Mouse (Mus musculus): ENCODE measurements around the gene Prss56.

The Prss56 gene

DNA sequence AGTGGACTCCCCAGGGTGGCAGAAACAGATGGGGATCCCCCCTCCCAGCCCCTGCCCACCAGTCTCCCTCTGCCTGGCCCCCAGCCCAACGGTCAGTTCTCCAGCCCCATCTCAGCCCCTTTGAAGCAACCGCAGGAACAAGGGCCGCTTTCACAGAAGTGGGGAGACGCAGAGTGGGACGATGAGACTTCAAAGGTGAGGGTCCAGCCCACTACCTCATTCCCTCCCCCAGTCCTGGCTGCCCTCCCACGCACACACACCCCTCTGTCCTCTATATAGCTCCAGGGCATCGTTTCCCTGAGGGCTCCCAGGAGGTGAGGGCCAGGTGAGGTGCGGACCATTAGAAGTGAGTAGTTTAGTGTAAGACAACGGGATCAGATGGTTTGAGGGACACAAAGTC, at the start of gene Prss56:
Gene Prss56, plus strand, starts transcription at position 301 of the 400 bp plus-strand sequence.
- DNase-seq, result no peak

DNA sequence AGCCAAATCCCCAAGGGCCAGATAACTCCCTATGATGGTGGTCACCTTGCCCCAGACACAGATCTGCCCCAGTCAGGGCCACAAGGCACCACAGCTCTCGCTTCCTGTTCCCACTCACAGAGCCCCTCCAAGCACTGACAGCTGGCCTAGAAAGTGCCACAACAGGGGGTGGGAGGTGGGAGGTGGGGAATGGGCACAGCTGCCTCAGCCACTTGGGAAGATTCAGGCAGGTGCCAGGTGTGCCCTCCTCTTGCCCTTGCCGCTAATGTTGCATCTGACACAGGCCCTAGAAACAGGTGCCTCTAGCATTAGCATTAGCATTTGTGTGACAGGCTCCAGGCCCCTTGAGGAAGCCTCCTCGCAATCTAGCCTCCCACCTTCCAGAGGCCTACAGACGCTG, 41.6 kb upstream of the Prss56 start:
- no peak for DNase-seq

DNA sequence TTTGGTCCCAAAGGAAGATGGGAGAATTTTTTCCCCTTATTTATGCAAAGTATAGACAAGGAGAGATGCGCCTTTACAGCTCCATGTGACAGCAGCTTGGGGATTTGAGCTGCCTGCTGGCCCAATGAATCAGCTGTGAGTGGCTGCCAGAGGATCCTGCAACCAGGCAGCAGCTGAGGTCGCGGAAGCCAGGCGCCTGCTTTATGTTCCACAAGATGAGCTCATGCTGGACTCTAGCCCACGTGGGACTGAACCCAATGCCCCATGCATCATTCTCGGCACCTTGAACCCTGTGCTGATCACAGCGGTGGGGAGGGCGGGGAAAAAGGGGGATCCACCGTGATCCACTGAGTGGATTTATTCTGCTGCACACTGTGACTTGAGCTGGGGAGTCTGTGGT, 40.7 kb upstream of the Prss56 start:
- no peak for DNase-seq

DNA sequence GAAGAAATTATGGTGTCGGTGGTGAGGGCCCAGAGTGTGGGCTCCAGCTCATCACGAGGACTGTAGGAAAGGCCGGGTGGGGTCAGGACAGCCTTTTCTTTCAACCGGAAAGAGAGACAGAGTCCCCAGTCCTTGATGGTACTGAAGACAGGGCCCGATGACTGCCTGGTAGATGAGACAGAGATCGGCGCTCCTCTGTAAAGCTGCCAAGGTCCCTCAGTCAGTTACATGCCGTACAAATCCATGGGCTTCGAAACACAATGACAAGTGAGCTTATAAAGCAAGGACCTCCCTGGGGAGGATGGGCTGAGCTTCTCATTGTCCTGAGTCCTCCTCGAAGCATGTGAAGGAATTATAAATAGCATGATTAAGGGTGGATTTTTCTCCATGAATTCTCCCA, 40.0 kb upstream of the Prss56 start:
- DNase-seq, result no peak

DNA sequence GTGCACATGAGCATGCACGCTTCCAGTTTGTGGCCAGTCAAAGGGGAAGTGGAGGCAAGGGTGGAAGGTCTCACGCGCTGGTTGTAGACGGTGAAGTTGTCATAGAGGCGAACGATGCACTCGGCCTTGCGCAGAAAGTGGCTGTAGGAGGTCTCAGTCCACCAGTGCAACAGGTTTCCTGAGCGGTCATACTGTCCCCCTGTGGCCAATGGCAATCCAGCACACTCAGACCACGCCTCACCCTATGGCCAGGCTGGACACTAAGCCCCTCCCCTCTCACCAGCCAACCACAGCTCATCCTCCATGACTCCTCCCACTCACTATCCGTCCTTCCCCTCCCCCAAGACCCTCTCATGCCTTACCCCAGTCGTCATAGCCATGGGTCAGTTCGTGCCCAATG, 33.7 kb upstream of the Prss56 start:
- no peak for DNase-seq

DNA sequence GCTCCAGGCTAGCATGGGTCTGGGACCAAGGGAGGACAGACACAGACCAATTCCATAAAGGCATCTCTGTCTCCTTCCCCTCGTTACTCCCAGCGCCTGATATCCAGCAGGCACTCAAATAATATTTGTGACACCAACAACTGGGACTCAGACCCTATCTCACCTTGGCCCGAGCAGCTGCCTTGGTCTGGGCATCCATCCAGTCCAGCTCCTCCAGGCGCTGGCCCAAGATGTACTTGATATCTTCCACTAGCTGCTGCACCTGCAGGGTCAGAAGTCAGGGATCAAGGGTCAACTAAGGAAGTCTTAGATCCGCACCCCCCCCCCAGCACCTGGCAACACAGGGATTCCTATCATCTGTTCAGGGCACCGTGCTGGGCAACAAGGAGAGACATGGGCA, 31.8 kb upstream of the Prss56 start:
- no peak for DNase-seq

DNA sequence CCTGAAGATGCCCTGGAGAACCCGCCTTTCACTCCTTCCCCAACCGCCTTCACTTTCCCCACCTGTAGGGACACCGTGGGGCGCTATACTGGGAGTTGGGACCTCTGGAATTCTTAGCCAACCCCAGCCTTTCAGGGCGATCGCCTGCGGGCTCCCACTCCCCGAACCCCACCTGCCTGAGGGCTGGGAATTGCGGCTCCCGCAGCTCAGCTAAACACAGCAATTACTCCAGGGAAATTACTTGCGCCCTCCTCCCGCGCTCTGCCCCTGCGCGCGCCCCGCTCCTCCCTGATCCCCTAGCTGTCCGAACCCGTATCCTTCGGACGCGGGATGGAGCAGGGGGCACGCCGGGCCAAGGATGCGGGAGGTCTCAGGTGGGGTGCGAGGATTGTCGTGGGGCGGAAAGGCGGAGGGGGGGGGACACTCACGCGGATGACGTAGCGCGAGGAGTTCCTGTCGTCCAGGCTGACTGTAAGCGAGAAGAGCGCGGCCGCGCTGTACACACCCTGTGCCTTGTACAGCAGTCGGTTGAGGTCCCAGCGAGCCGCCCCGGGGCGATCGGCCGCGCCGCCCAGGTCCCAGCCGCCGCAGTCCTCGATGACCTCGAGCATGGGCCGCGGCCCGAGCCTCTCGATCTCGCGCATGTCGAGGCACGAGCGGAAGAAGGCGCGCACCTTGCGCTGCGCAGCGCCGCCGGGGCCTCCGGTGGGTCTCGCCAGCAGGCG, 29.2 kb upstream of the Prss56 start:
- no peak for DNase-seq

DNA sequence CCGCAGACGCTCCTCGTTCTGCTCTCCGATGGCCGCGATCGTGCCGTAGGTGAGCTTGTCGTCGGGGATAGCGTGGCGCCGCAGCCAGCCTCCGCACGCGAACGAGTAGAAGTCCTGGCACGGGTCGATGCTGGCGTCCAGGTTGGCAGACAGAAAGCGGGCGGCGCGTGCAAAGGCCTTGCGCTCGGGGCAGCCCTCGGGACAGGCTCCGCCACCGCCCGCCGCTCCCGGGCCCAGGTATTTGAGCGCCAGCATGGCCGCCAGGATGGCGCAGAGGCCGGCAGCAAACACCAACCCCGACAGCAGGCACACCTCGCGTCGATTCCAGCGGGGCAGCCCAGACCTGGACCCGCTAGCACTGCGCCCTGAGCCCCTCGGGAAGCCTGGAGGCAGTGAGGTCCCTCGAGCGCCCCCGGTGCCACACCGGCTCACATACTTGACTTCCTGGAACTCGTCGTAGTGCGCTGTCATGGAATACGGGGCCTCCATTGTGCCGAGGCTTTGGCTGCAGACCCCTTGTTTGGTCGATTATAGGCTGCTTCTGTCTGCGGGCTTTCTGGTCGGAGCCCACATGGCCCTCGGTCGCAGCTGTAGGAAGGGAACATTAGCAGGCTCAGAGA, 28.5 kb upstream of the Prss56 start:
- no peak for DNase-seq

DNA sequence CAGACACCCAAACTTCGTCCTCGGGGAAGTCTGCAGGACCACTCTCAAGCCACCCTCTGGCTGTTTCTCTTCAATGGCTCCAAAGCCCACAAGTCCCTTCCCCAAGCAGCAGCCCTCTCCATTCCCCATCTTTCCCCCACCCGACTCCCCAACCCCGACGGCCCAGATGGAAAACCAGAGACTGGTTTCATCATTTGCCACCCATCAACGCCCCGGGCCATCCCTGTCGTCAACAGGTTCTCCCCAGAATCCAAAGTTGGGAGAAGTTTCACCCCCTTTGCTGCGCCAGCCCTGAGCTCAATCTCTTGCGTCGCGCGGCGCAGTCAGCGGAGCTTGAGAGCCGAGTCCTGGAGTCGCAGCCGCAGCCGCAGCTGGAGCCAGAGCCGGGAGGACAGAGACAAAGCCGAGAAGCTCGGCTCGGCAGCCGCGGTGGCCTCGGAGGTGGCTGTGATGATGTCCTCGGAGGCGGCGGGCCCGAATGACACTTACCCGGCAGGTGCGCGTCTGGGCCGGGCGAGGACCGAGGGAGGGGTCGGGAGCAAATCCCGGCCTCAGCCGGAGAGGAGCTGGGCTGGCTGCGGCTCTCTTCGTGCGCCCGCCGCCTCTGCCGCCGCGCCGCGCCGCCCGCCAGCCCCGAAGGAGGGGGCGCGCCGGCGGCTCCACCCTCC, 27.4 kb upstream of the Prss56 start:
- DNase-seq, result no peak

DNA sequence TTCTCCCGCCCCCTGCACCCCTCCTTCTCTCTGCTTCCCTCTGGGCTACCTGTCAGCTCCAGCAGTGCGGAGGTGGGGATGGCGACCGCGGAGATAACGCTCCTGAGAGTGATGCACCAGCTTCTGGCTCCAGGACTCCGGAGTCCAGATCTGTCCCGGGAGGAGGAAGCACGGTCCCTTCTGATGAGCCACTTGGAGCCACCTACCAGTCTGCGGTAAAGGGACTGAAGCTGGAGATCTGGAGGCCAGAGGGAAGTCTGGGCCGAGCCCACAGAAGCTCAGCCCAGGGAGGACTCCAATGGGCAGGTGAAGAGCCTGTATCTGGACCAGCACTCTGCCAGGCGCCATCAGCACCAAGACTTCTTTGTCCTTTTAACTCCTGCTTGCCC, 26.9 kb upstream of the Prss56 start, which contains the start of gene Ecel1:
Gene Ecel1, minus strand, starts transcription at position 323 of the 389 bp plus-strand sequence.
- DNase-seq, result no peak

DNA sequence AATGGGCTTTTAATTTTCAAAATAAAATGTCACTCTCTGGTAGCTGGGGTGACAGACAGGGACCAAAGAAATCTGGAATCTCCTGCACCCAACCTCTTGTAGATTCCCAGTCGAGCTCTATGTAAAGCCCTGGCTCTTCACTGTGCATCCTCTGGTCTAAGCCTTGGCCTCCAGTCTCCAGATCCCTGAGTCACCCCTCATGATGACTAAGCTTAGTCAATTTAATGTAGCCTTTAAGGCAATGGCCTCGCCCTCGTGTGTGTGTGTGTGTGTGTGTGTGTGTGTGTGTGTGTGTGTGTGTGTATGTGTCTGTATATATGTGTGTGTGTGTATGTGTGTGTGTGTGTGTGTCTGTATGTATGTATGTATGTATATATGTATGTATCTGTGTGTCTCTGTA, 23.7 kb upstream of the Prss56 start:
- no peak for DNase-seq

DNA sequence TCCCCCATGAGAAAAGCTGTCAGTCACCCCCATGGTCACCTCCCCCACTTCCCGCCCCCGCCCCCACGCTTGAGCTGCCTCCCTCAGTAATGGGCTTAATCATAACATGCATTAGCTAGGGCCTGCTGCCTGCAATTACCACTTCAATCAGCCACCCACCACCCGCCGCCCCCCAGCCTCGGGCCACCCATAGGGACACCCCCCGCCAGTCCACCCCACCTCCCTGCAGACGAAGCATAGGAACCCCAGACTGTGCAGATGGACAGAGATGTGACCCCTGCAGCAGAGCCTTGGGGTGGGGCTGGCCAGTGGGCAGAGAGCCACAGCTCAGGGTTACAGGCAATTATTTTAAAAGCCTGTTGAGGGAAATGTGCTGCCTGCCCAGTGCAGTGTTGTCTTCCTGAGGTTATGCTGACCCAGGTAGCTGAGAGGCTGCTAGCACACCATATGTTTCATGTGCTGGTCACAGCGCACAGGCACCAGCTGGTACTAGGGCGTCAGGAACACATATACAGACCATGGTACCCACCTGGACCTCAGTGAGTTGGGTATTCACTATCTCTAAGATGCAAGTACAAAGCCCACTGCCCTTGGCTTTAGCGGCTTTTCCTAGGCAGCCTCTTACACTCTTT, 18.8 kb upstream of the Prss56 start:
- no peak for DNase-seq

DNA sequence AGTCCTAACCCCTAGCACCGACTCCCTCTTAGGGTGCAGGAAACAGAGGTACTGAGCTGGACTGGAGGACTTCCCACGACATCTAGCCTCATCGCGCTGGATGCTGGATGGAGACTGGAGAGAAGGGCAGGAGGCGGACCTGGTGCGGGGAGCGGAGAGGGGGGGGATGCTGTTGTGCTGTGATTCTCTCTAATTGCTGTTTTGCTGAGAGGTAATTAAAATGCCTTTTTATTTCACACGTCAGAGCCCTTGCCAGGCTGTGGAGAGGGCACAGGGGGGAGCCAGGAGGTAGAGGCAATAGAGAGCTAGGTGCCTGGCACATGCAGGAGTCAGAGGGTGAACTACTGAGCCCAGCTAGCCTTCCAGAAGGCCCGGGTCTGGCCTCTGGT, 18.3 kb upstream of the Prss56 start:
- DNase-seq, result no peak

DNA sequence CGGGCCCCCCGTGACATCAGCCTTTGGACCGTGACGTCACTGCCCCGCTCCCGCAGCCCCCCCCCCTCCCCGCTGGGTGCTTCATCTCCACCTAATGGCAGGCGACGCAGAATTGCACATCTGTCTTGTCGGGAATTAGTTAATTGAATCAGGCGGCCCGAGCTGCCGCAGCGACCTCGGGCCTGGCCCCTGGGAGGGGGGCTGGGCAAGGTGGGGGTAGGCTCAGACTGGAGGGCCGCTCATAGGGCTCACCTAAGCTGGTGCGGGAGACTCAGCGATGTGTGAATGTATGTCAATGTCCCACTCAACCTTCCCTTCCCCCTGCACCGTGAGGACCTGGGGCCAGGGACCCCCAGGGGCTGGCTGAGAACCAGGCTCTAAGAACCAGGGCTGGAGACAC, 12.7 kb upstream of the Prss56 start:
- DNase-seq, result no peak

DNA sequence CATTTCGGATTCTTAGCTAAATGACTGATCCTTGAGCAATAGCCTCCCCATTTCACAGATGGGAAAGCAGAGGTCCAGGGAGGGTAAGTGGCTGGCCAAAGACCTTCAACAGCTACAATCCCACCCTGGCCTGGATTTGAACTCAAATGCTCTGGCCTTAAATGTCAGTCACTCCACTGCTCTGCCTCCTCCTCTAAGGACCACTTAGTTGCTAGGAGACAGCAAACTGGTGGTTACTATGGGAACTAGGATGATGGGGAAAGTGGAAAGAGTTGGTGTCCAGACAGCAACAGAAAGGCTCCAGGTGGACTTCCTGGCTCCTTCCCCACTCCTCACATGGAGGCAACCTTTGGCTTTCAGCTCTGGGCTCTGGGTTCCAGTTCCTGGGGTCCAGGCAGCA, 11.8 kb upstream of the Prss56 start:
- DNase-seq, result no peak

DNA sequence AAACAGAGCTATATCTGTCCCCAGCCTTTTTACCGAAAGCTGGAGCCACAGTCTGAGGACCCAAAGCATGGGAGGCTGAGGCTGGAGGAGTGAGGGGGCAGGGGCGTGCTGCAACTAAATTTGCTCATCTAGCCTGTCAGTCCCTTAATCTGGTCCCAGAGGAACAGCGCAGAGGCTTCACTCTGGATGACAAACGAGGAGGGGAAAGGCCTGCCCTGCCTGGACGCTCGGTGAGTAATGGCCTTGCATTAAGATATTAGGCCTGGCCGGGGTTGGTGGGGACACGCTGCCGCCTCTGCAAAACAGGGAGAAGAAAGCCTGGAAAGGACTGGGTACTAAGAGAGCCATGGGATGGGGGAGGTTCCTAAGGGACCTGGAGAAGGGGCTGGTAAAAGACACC, 10.8 kb upstream of the Prss56 start:
- DNase-seq, result no peak

DNA sequence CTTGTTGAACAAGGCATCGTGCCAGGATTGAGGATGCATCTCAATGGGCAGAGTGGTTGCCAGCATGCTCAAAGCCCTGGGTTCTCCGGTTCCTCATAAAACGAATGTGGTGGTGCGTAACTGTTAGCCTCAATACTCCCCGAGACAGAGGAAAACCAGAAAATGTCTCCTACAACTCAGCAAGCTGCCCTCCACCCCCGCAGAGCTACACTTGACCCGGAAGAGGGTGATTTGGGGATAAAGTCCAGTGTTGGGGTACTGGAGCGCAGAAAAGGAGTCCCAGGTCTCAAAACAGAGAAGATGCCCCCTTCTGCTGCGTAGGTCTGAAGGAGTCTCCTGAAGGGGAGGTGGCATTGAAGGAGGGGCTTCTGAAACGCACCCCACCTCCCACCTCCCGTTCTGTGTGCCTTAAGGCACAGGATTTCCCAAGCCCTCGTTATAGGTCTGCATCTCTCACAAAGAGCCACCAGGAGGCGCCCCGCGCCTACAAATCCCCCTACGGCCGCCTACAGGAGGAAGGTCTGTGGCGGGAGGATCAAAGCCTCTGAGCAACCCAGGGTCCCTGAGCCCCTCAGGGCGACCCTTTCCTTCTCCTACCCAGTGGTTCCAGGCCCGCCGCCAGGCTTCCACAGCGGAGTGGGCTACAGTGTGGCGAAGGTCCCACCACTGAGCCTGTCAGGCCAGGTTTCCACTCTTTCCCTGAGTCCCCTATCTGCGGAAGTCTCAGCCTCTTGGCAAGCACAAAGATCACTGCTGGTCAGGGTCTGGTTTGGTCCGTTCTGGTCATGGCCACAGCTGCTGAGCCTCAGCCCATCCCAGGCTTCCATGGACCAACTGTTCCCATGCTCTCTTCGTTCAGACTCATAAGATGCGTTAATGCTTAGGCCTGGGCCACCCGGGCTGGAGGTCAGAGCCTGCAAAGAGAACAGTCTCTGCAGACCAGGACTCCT, 8.8 kb upstream of the Prss56 start:
- peak; percentile 49 for DNase-seq

DNA sequence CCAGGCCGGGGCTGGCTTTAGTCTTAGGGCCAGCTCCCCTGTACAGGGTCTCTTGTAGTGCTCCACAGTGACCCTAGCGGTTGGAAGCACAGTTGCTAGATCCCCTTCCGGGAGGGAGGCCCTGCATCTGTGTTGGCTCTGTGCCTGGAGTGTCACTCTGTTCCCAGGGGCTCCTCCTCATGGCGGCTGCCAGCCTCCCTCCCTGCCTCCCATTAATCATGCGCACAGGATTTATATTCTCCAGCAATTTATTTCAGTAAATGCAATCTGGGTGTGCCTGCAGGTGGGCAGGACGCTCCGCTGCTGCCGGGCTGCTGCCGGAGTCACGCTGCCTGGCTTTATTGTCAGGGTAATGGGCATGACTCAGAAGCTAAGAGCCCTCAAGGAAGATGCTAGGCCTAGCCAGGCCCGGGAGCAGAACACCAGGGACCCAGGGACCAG, 7.2 kb upstream of the Prss56 start:
- no peak for DNase-seq

DNA sequence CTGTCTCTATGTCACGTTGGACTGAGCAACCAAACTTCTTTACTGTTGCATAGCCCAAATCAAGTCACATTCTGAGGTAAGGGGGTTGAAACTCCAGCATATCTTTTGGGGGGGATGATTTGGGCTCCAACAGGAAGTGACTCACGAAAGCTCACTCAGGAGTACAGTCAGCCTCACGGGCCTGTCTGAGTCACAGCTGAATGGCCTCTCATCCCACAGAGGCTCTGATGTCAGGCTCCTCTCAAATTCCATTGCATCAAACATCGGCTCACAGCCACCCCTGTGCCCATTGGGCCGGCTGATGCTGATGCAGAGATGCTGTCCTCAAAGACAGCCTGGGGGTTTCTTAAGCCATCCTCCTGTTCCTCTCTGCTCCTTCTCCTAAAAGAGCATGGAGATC, 2.2 kb upstream of the Prss56 start:
- DNase-seq, result no peak

DNA sequence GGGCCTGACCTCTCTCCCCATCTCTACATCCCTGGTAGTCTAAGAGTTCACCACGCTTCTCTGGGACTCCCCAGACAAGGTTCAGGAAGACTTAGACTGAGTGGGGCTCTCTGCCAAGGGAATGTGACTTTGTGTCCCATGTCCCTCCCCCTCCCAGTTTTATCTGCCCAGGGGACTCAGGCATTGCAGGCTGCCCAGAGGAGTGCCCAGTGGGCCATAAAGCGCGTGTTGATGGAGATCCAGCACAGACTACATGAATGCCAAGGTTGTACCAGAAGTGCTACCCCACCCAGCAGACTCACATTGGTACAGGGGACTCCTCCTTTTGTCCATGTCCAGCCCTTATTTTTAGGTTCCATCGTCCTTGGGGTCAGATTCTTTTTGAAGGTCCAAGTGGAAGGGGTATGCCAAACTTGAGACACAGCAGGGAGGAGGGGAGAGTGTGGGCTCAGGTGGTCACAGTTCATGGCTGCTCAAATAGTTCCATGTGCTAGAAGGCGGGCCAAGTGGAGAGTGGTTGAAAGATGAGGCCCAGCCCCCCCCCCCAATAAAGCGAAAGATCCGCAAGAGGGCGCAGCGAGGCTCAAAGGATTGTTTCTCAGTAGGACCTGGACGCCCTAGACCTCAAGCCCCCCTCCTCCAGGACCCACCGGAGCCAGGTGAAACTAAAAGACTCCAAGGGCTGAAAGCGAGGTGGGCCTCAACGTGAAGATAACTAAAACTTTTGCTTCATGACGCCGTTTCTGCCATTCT, 1.1 kb downstream of the Prss56 start:
- no peak for DNase-seq

DNA sequence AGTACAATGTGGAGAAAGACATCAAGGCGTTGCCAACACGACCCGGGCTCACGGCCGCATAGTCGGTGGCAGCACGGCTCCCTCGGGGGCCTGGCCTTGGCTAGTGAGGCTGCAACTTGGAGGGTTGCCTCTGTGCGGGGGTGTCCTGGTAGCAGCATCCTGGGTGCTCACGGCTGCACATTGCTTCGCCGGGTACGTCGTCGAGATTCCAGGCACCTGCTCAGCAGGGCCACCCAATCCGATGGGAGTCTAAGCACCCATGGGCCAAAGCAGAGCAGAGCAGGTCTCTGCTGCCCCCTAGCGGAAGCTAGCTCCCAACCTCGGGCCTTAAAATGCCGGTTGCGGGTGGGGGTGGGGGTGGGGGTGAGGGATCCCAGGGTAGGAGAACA, 1.6 kb downstream of the Prss56 start:
- peak; percentile 44 for DNase-seq

DNA sequence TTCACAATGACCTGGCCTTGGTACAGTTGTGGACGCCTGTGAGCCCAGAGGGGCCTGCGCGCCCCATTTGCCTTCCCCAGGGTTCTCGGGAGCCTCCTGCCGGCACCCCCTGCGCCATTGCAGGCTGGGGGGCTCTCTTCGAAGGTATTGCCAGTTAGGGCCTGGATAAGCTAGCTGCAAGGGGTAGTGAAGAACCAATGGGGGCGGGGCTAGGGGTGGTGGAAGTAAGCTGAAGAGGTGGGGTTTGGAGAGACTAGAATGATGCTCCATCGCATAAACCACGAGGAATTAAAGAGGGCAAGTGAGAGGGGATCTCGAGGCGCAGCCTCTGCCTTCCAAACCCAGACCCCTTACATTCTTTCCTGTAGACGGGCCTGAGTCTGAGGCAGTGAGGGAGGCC, 2.4 kb downstream of the Prss56 start:
- no peak for DNase-seq

All from cerebellum, adult 9-10 months (tissue).